Mouse (Mus musculus) adrenal gland (tissue): ENCODE measurements around the gene Lrp6.

Source experiments
- intact Hi-C: fragments of 180-260 bp; cut with DNase I; formaldehyde crosslinking; loops from one replicate; pipeline ENCODE4 v1.15.1; 2025
- long read RNA-seq, 2 experiments: library from polyadenylated mRNA; unstranded; transcript quantifications; one replicate each; pipeline ENCODE4 v2.0.0; 2020; ENCODE audit warnings: borderline replicate concordance in 1 of 2; ENCODE audit not compliant: insufficient replicate concordance in 1 of 2

The Lrp6 gene
- long read RNA-seq, experiment 1, partial matches to known transcripts, result 4 of 9 reads
- long read RNA-seq, experiment 1, other reads (novel, unspliced or antisense), result 4 of 9 reads
- long read RNA-seq, experiment 2, partial matches to known transcripts, result 8 of 15 reads
- long read RNA-seq, experiment 2, other reads (novel, unspliced or antisense), result 7 of 15 reads

- intact Hi-C loops, result loop anchor here (5.0 to 10.0 kb wide), 2 partner anchors 40 to 52 kb away; no protein-coding TSS in a partner anchor
These were observed at the start of gene Lrp6 for GRCm38 (mm10) chr6:134566818-134567485. Gene Lrp6 (minus strand): TSS chr6:134566965.

GRCm38 (mm10) chr6:134614723-134615648 lies 48.2 kb upstream of the Lrp6 start:
- intact Hi-C loops, result loop anchor here (1.0 kb wide), 1 partner anchor 190 kb away; no protein-coding TSS in a partner anchor

- intact Hi-C loops, result no loop called here
These were observed 47.6 kb upstream of the Lrp6 start for GRCm38 (mm10) chr6:134614322-134614721.

- intact Hi-C loops, result no loop called here
These were observed 45.1 kb upstream of the Lrp6 start for GRCm38 (mm10) chr6:134611896-134612295.

- intact Hi-C loops, result no loop called here
These were observed 43.6 kb upstream of the Lrp6 start for GRCm38 (mm10) chr6:134610380-134610779.

GRCm38 (mm10) chr6:134606949-134607746 lies 40.4 kb upstream of the Lrp6 start:
- intact Hi-C loops, result loop anchor here (5.0 kb wide), 1 partner anchor 40 kb away; the partner anchor contains the start of gene Lrp6

GRCm38 (mm10) chr6:134606540-134606939 lies 39.8 kb upstream of the Lrp6 start:
- intact Hi-C loops, result loop anchor here (5.0 kb wide), 1 partner anchor 39 kb away; the partner anchor contains the start of gene Lrp6

- intact Hi-C loops, result loop anchor here (5.0 kb wide), 1 partner anchor 38 kb away; the partner anchor contains the start of gene Lrp6
These were observed 38.4 kb upstream of the Lrp6 start for GRCm38 (mm10) chr6:134605196-134605595.

- intact Hi-C loops, result no loop called here
These were observed 35.7 kb upstream of the Lrp6 start for GRCm38 (mm10) chr6:134602371-134603003.

GRCm38 (mm10) chr6:134601766-134602165 lies 35.0 kb upstream of the Lrp6 start:
- intact Hi-C loops, result no loop called here

- intact Hi-C loops, result no loop called here
These were observed 34.4 kb upstream of the Lrp6 start for GRCm38 (mm10) chr6:134601130-134601529.

GRCm38 (mm10) chr6:134599239-134599638 lies 32.5 kb upstream of the Lrp6 start:
- intact Hi-C loops, result no loop called here

- intact Hi-C loops, result no loop called here
These were observed 31.0 kb upstream of the Lrp6 start for GRCm38 (mm10) chr6:134597651-134598229.

GRCm38 (mm10) chr6:134594569-134595442 lies 28.0 kb upstream of the Lrp6 start:
- intact Hi-C loops, result no loop called here

GRCm38 (mm10) chr6:134591614-134592013 lies 24.8 kb upstream of the Lrp6 start:
- intact Hi-C loops, result no loop called here

- intact Hi-C loops, result no loop called here
These were observed 19.5 kb upstream of the Lrp6 start for GRCm38 (mm10) chr6:134586241-134586640.

GRCm38 (mm10) chr6:134584616-134585015 lies 17.9 kb upstream of the Lrp6 start:
- intact Hi-C loops, result no loop called here

- intact Hi-C loops, result no loop called here
These were observed 15.3 kb upstream of the Lrp6 start for GRCm38 (mm10) chr6:134582110-134582509.

GRCm38 (mm10) chr6:134579506-134579905 lies 12.7 kb upstream of the Lrp6 start:
- intact Hi-C loops, result no loop called here
